Mouse (Mus musculus): Measurements from ENCODE around the gene Fam161b. TPM values are rescaled to one million over a fixed set of nuclear protein-coding genes. Genes with fewer than 3 reads are reported as not detected.

The Fam161b gene
- polyA plus RNA-seq, 1 experiment from 2014 or later = 21.1 TPM

- H3K4me3 ChIP-seq (ENCODE audit: low read depth, low read length) = no peak overlapping the region
- H3K27ac ChIP-seq (ENCODE audit: low read length) = no peak overlapping the region
- no peak overlapping the region for H3K4me2 ChIP-seq (ENCODE audit: low read length)
- H3K27me3 ChIP-seq (ENCODE audit: control insufficient read depth, insufficient read depth, low read depth, low read length) = no peaks in the 10 kb centered on the region
- no peaks in the 10 kb centered on the region for H3K4me1 ChIP-seq (ENCODE audit: control insufficient read depth, insufficient read depth, low read length)
- no peak overlapping the region for H3K9ac ChIP-seq (ENCODE audit: low read depth, low read length)
- ATAC-seq = no peak
- H3K9me3 ChIP-seq (replicated peaks; ENCODE audit: control insufficient read depth, low read length, poor library complexity, severe bottlenecking) = no peaks in the 10 kb centered on the region
- 82% methylated on average over 9 of the region's 9 CpGs for WGBS
- H3K36me3 ChIP-seq (ENCODE audit: control insufficient read depth, insufficient read depth, low read length) = no peaks in the 10 kb centered on the region
Measured at GRCm38 (mm10) chr12:84399663-84400062, 38.0 kb upstream of the Fam161b start.

GRCm38 (mm10) chr12:84399135-84399534, 37.5 kb upstream of the Fam161b start:
- no peaks in the 10 kb centered on the region for H3K4me1 ChIP-seq (ENCODE audit: control insufficient read depth, insufficient read depth, low read length)
- H3K9ac ChIP-seq (ENCODE audit: low read depth, low read length) = no peak overlapping the region
- no peaks in the 10 kb centered on the region for H3K36me3 ChIP-seq (ENCODE audit: control insufficient read depth, insufficient read depth, low read length)
- H3K4me2 ChIP-seq (ENCODE audit: low read length) = no peak overlapping the region
- no peak overlapping the region for H3K27ac ChIP-seq (ENCODE audit: low read length)
- H3K27me3 ChIP-seq (ENCODE audit: control insufficient read depth, insufficient read depth, low read depth, low read length) = no peaks in the 10 kb centered on the region
- H3K4me3 ChIP-seq (ENCODE audit: low read depth, low read length) = no peak overlapping the region
- H3K9me3 ChIP-seq (replicated peaks; ENCODE audit: control insufficient read depth, low read length, poor library complexity, severe bottlenecking) = no peaks in the 10 kb centered on the region
- WGBS = 85% methylated on average over 9 of the region's 9 CpGs
- ATAC-seq = no peak

GRCm38 (mm10) chr12:84398629-84399028, 37.0 kb upstream of the Fam161b start:
- H3K27ac ChIP-seq (ENCODE audit: low read length) = no peak overlapping the region
- ATAC-seq = no peak

GRCm38 (mm10) chr12:84397685-84398084, 36.1 kb upstream of the Fam161b start:
- ATAC-seq = no peak
- no peak overlapping the region for H3K4me3 ChIP-seq (ENCODE audit: low read depth, low read length)
- H3K36me3 ChIP-seq (ENCODE audit: control insufficient read depth, insufficient read depth, low read length) = 0 out of 2 replicates have a peak, but pooled peaks cover 2% of the 10 kb centered on the region
- H3K4me1 ChIP-seq (ENCODE audit: control insufficient read depth, insufficient read depth, low read length) = no peaks in the 10 kb centered on the region
- H3K9me3 ChIP-seq (replicated peaks; ENCODE audit: control insufficient read depth, low read length, poor library complexity, severe bottlenecking) = no peaks in the 10 kb centered on the region
- H3K4me2 ChIP-seq (ENCODE audit: low read length) = no peak overlapping the region
- H3K9ac ChIP-seq (ENCODE audit: low read depth, low read length) = no peak overlapping the region
- no peaks in the 10 kb centered on the region for H3K27me3 ChIP-seq (ENCODE audit: control insufficient read depth, insufficient read depth, low read depth, low read length)
- no peak overlapping the region for H3K27ac ChIP-seq (ENCODE audit: low read length)

More at GRCm38 (mm10) chr12:84398629-84399028, 37.0 kb upstream of the Fam161b start:
- Histone ChIP-seq H3K4me2 (ENCODE audit: low read length) (no peak overlapping the region), H3K9ac (ENCODE audit: low read depth, low read length) (no peak overlapping the region), H3K27me3 (ENCODE audit: control insufficient read depth, insufficient read depth, low read depth, low read length) (no peaks in the 10 kb centered on the region), H3K4me3 (ENCODE audit: low read depth, low read length) (no peak overlapping the region), H3K9me3 (replicated peaks; ENCODE audit: control insufficient read depth, low read length, poor library complexity, severe bottlenecking) (no peaks in the 10 kb centered on the region), H3K36me3 (ENCODE audit: control insufficient read depth, insufficient read depth, low read length) (no peaks in the 10 kb centered on the region), H3K4me1 (ENCODE audit: control insufficient read depth, insufficient read depth, low read length) (no peaks in the 10 kb centered on the region)
- 89% methylated on average over 5 of the region's 5 CpGs for WGBS

GRCm38 (mm10) chr12:84396947-84397679, 35.5 kb upstream of the Fam161b start:
- Histone ChIP-seq H3K4me2 (ENCODE audit: low read length) (no peak overlapping the region), H3K9ac (ENCODE audit: low read depth, low read length) (no peak overlapping the region), H3K36me3 (ENCODE audit: control insufficient read depth, insufficient read depth, low read length) (0 out of 2 replicates have a peak, but pooled peaks cover 4% of the 10 kb centered on the region), H3K4me3 (ENCODE audit: low read depth, low read length) (no peak overlapping the region), H3K4me1 (ENCODE audit: control insufficient read depth, insufficient read depth, low read length) (no peaks in the 10 kb centered on the region), H3K27ac (ENCODE audit: low read length) (no peak overlapping the region), H3K9me3 (replicated peaks; ENCODE audit: control insufficient read depth, low read length, poor library complexity, severe bottlenecking) (no peaks in the 10 kb centered on the region), H3K27me3 (ENCODE audit: control insufficient read depth, insufficient read depth, low read depth, low read length) (no peaks in the 10 kb centered on the region)
- 88% methylated on average over 14 of the region's 14 CpGs for WGBS
- no peak for ATAC-seq

GRCm38 (mm10) chr12:84393847-84394246, 32.2 kb upstream of the Fam161b start:
- H3K27me3 ChIP-seq (ENCODE audit: control insufficient read depth, insufficient read depth, low read depth, low read length) = no peaks in the 10 kb centered on the region
- 92% methylated on average over 5 of the region's 5 CpGs for WGBS
- no peak for ATAC-seq

GRCm38 (mm10) chr12:84392681-84393080, 31.0 kb upstream of the Fam161b start:
- Histone ChIP-seq H3K4me3 (ENCODE audit: low read depth, low read length) (no peak overlapping the region), H3K27me3 (ENCODE audit: control insufficient read depth, insufficient read depth, low read depth, low read length) (no peaks in the 10 kb centered on the region), H3K36me3 (ENCODE audit: control insufficient read depth, insufficient read depth, low read length) (peaks cover 5% of the 10 kb centered on the region; the same call in 1 of the 2 replicates), H3K9me3 (replicated peaks; ENCODE audit: control insufficient read depth, low read length, poor library complexity, severe bottlenecking) (no peaks in the 10 kb centered on the region), H3K4me1 (ENCODE audit: control insufficient read depth, insufficient read depth, low read length) (no peaks in the 10 kb centered on the region), H3K4me2 (ENCODE audit: low read length) (no peak overlapping the region), H3K9ac (ENCODE audit: low read depth, low read length) (no peak overlapping the region), H3K27ac (ENCODE audit: low read length) (no peak overlapping the region)
- ATAC-seq = no peak
- 99% methylated on average over 4 of the region's 4 CpGs for WGBS

More at GRCm38 (mm10) chr12:84393847-84394246, 32.2 kb upstream of the Fam161b start:
- no peak overlapping the region for H3K4me2 ChIP-seq (ENCODE audit: low read length)
- H3K9me3 ChIP-seq (replicated peaks; ENCODE audit: control insufficient read depth, low read length, poor library complexity, severe bottlenecking) = no peaks in the 10 kb centered on the region
- no peaks in the 10 kb centered on the region for H3K4me1 ChIP-seq (ENCODE audit: control insufficient read depth, insufficient read depth, low read length)
- H3K9ac ChIP-seq (ENCODE audit: low read depth, low read length) = no peak overlapping the region
- H3K27ac ChIP-seq (ENCODE audit: low read length) = no peak overlapping the region
- H3K36me3 ChIP-seq (ENCODE audit: control insufficient read depth, insufficient read depth, low read length) = 0 out of 2 replicates have a peak, but pooled peaks cover 5% of the 10 kb centered on the region
- H3K4me3 ChIP-seq (ENCODE audit: low read depth, low read length) = no peak overlapping the region

- H3K36me3 ChIP-seq (ENCODE audit: control insufficient read depth, insufficient read depth, low read length) = peaks cover 5% of the 10 kb centered on the region; the same call in 1 of the 2 replicates
- no peak overlapping the region for H3K4me2 ChIP-seq (ENCODE audit: low read length)
- ATAC-seq = no peak
- H3K9me3 ChIP-seq (replicated peaks; ENCODE audit: control insufficient read depth, low read length, poor library complexity, severe bottlenecking) = no peaks in the 10 kb centered on the region
- no peak overlapping the region for H3K4me3 ChIP-seq (ENCODE audit: low read depth, low read length)
- WGBS = 88% methylated on average over 6 of the region's 6 CpGs
- H3K4me1 ChIP-seq (ENCODE audit: control insufficient read depth, insufficient read depth, low read length) = no peaks in the 10 kb centered on the region
- no peak overlapping the region for H3K9ac ChIP-seq (ENCODE audit: low read depth, low read length)
- H3K27ac ChIP-seq (ENCODE audit: low read length) = no peak overlapping the region
- no peaks in the 10 kb centered on the region for H3K27me3 ChIP-seq (ENCODE audit: control insufficient read depth, insufficient read depth, low read depth, low read length)
Measured at GRCm38 (mm10) chr12:84390336-84390735, 28.7 kb upstream of the Fam161b start.

GRCm38 (mm10) chr12:84388774-84389400, 27.3 kb upstream of the Fam161b start:
- Histone ChIP-seq H3K27ac (ENCODE audit: low read length) (no peak overlapping the region), H3K9ac (ENCODE audit: low read depth, low read length) (no peak overlapping the region), H3K27me3 (ENCODE audit: control insufficient read depth, insufficient read depth, low read depth, low read length) (no peaks in the 10 kb centered on the region), H3K36me3 (ENCODE audit: control insufficient read depth, insufficient read depth, low read length) (peaks cover 5% of the 10 kb centered on the region; the same call in 1 of the 2 replicates), H3K4me2 (ENCODE audit: low read length) (no peak overlapping the region), H3K4me1 (ENCODE audit: control insufficient read depth, insufficient read depth, low read length) (no peaks in the 10 kb centered on the region), H3K9me3 (replicated peaks; ENCODE audit: control insufficient read depth, low read length, poor library complexity, severe bottlenecking) (no peaks in the 10 kb centered on the region), H3K4me3 (ENCODE audit: low read depth, low read length) (no peak overlapping the region)
- WGBS = 74% methylated on average over 14 of the region's 14 CpGs
- ATAC-seq = no peak

Data from midbrain, embryonic 16.5 days (tissue).